In genomic region chr6:30437054-30437453, GRCm38 (mm10) we compare ENCODE assay signal across 20 mouse cellular contexts. TPM values are rescaled to one million over a fixed set of nuclear protein-coding genes. Genes with fewer than 3 reads are reported as not detected.
A peak's percentile ranks its signal among the peaks of the same experiment; 100 is the strongest.
DNase-seq lines count a peak whose midpoint lies in the region; ATAC-seq and TF ChIP-seq lines count a peak whose summit lies in the region.
"Had no signal": no experiment of that assay in that cellular context is flagged by ENCODE, and none has a peak within 500 bp of the region (broad histone marks: within the 10 kb centered on the region; RNA-seq: fewer than 3 reads in every experiment).

No protein-coding gene starts in this region.

- H3K4me1 ChIP-seq in intestine, embryonic 15.5 days (replicated peaks): no peaks in the 10 kb centered on the region
- H3K4me1 ChIP-seq in intestine, postnatal 0 days (replicated peaks; ENCODE audit: control insufficient read depth, insufficient read depth, low read length): no peaks in the 10 kb centered on the region
- H3K4me1 ChIP-seq in liver, embryonic 13.5 days (replicated peaks): no peaks in the 10 kb centered on the region
- 0 out of 2 replicates have a peak, but pooled peaks cover 7% of the 10 kb centered on the region for H3K4me1 ChIP-seq in liver, embryonic 12.5 days
- peaks cover 6% of the 10 kb centered on the region; the same call in 1 of the 2 replicates for H3K4me1 ChIP-seq in liver, postnatal 0 days (ENCODE audit: insufficient read depth)
- no peaks in the 10 kb centered on the region for H3K4me1 ChIP-seq in stomach, postnatal 0 days (replicated peaks; ENCODE audit: control insufficient read depth, insufficient read depth)
- H3K4me1 ChIP-seq: forebrain, embryonic 10.5 days had no signal

- no peak for TF ChIP-seq EP300 in liver, postnatal 0 days (IDR thresholded peaks at IDR 0.05; ENCODE audit: low read depth)
- TF ChIP-seq EP300 in stomach, postnatal 0 days (optimal IDR thresholded peaks at IDR 0.05): no peak

- no peak for DNase-seq in liver, embryonic 13.5 days
- no peak for DNase-seq in liver, postnatal 0 days
- DNase-seq in stomach, postnatal 0 days (ENCODE audit: low spot score): no peak
- no peak for DNase-seq in right cerebral cortex, postnatal 4 days
- DNase-seq: adrenal gland, postnatal 10 days; cerebellum, adult 11 months; cerebellum, adult 8-10 months; cerebellum, postnatal 14 days; embryo, embryonic 11 days; gastrocnemius, postnatal 36 days had no signal

- no peak overlapping the region for H3K4me2 ChIP-seq in intestine, embryonic 15.5 days (replicated peaks)
- no peak overlapping the region for H3K4me2 ChIP-seq in intestine, postnatal 0 days (replicated peaks; ENCODE audit: low read depth)
- H3K4me2 ChIP-seq in liver, embryonic 13.5 days: no peak overlapping the region
- no peak overlapping the region for H3K4me2 ChIP-seq in liver, embryonic 12.5 days
- H3K4me2 ChIP-seq in liver, postnatal 0 days (ENCODE audit: low read depth, low read length): no peak overlapping the region
- H3K4me2 ChIP-seq in stomach, postnatal 0 days (replicated peaks; ENCODE audit: low read depth): no peak overlapping the region
- H3K4me2 ChIP-seq: embryonic facial prominence, embryonic 15.5 days; heart, embryonic 11.5 days; heart, embryonic 15.5 days had no signal

- H3K9ac ChIP-seq in intestine, embryonic 15.5 days: no peak overlapping the region
- H3K9ac ChIP-seq in intestine, postnatal 0 days (ENCODE audit: low read depth, low read length): no peak overlapping the region
- no peak overlapping the region for H3K9ac ChIP-seq in liver, embryonic 13.5 days
- no peak overlapping the region for H3K9ac ChIP-seq in liver, embryonic 12.5 days
- H3K9ac ChIP-seq in liver, postnatal 0 days (replicated peaks): no peak overlapping the region
- no peak overlapping the region for H3K9ac ChIP-seq in stomach, postnatal 0 days (ENCODE audit: low read length)
- H3K9ac ChIP-seq: embryonic facial prominence, embryonic 15.5 days; heart, embryonic 15.5 days had no signal

- H3K27ac ChIP-seq in intestine, embryonic 15.5 days: peak overlapping the region; percentile 23; the same call in 1 of the 2 replicates
- H3K27ac ChIP-seq in intestine, postnatal 0 days (ENCODE audit: low read depth, low read length): no peak overlapping the region
- H3K27ac ChIP-seq in liver, embryonic 13.5 days: peak overlapping the region; percentile 35; the same call in 1 of the 2 replicates
- no peak overlapping the region for H3K27ac ChIP-seq in liver, embryonic 12.5 days
- 0 out of 2 replicates have a peak overlapping the region, but pooled peaks have one; percentile 63 for H3K27ac ChIP-seq in liver, postnatal 0 days (ENCODE audit: low read depth)
- H3K27ac ChIP-seq in stomach, postnatal 0 days (replicated peaks): no peak overlapping the region
- H3K27ac ChIP-seq: embryonic facial prominence, embryonic 15.5 days; forebrain, embryonic 10.5 days; heart, embryonic 15.5 days had no signal

- no peak for TF ChIP-seq CTCF in intestine, postnatal 0 days (IDR thresholded peaks at IDR 0.05; ENCODE audit: low read depth)
- TF ChIP-seq CTCF in liver, postnatal 0 days (IDR thresholded peaks at IDR 0.05; ENCODE audit: low read depth): no peak
- TF ChIP-seq CTCF in stomach, postnatal 0 days (IDR thresholded peaks at IDR 0.05; ENCODE audit: low read depth): no peak

- H3K9me3 ChIP-seq in intestine, embryonic 15.5 days: no peaks in the 10 kb centered on the region
- H3K9me3 ChIP-seq in intestine, postnatal 0 days (ENCODE audit: control insufficient read depth): no peaks in the 10 kb centered on the region
- no peaks in the 10 kb centered on the region for H3K9me3 ChIP-seq in liver, embryonic 13.5 days (replicated peaks)
- no peaks in the 10 kb centered on the region for H3K9me3 ChIP-seq in liver, embryonic 12.5 days (replicated peaks)
- H3K9me3 ChIP-seq in liver, postnatal 0 days (ENCODE audit: low read length): no peaks in the 10 kb centered on the region
- no peaks in the 10 kb centered on the region for H3K9me3 ChIP-seq in stomach, postnatal 0 days (ENCODE audit: control insufficient read depth, low read length)
- H3K9me3 ChIP-seq: embryonic facial prominence, embryonic 15.5 days; forebrain, embryonic 10.5 days; heart, embryonic 15.5 days had no signal

- H3K36me3 ChIP-seq in intestine, embryonic 15.5 days: peaks cover 4% of the 10 kb centered on the region; the same call in 1 of the 2 replicates
- peaks cover 11% of the 10 kb centered on the region; the same call in 1 of the 2 replicates for H3K36me3 ChIP-seq in intestine, postnatal 0 days (ENCODE audit: control insufficient read depth, insufficient read depth)
- peaks cover 20% of the 10 kb centered on the region for H3K36me3 ChIP-seq in liver, embryonic 13.5 days
- H3K36me3 ChIP-seq in liver, embryonic 12.5 days: peaks cover 30% of the 10 kb centered on the region
- H3K36me3 ChIP-seq in liver, postnatal 0 days (replicated peaks; ENCODE audit: insufficient read depth, low read length): peaks cover 6% of the 10 kb centered on the region
- H3K36me3 ChIP-seq in stomach, postnatal 0 days (ENCODE audit: control insufficient read depth, insufficient read depth, low read length): peaks cover 4% of the 10 kb centered on the region; the same call in 1 of the 2 replicates

- peak; percentile 43; the same call in 1 of the 2 replicates for ATAC-seq in intestine, embryonic 15.5 days
- no peak for ATAC-seq in intestine, postnatal 0 days
- ATAC-seq in liver, embryonic 13.5 days (ENCODE audit: low read depth): peak; percentile 48
- ATAC-seq in liver, embryonic 12.5 days: no peak
- peak; percentile 59 for ATAC-seq in liver, postnatal 0 days
- ATAC-seq in stomach, postnatal 0 days (ENCODE audit: low FRiP score, low TSS enrichment): peak; percentile 82
- no peak for ATAC-seq in megakaryocyte, adult 5-6 weeks (ENCODE audit: poor library complexity, severe bottlenecking)
- ATAC-seq: forebrain, embryonic 14.5 days had no signal

- WGBS in intestine, embryonic 15.5 days: 26% methylated on average over 3 of the region's 3 CpGs
- WGBS in intestine, postnatal 0 days: 23% methylated on average over 3 of the region's 3 CpGs
- WGBS in liver, embryonic 13.5 days (ENCODE audit: insufficient replicate concordance): 69% methylated on average over 3 of the region's 3 CpGs
- WGBS in liver, embryonic 12.5 days (ENCODE audit: insufficient replicate concordance): 69% methylated on average over 3 of the region's 3 CpGs
- 65% methylated on average over 3 of the region's 3 CpGs for WGBS in liver, postnatal 0 days (ENCODE audit: insufficient replicate concordance)
- 32% methylated on average over 3 of the region's 3 CpGs for WGBS in stomach, postnatal 0 days

- H3K27me3 ChIP-seq in intestine, embryonic 15.5 days (replicated peaks): no peaks in the 10 kb centered on the region
- H3K27me3 ChIP-seq in intestine, postnatal 0 days (replicated peaks; ENCODE audit: control insufficient read depth, insufficient read depth, low read length): no peaks in the 10 kb centered on the region
- no peaks in the 10 kb centered on the region for H3K27me3 ChIP-seq in liver, embryonic 13.5 days
- H3K27me3 ChIP-seq in liver, embryonic 12.5 days (replicated peaks): no peaks in the 10 kb centered on the region
- no peaks in the 10 kb centered on the region for H3K27me3 ChIP-seq in liver, postnatal 0 days (ENCODE audit: insufficient read depth, low read length)
- no peaks in the 10 kb centered on the region for H3K27me3 ChIP-seq in stomach, postnatal 0 days (ENCODE audit: control insufficient read depth, insufficient read depth, low read length)
- H3K27me3 ChIP-seq: embryonic facial prominence, embryonic 15.5 days; heart, embryonic 15.5 days had no signal

- no peak overlapping the region for H3K4me3 ChIP-seq in intestine, embryonic 15.5 days (replicated peaks)
- no peak overlapping the region for H3K4me3 ChIP-seq in intestine, postnatal 0 days (ENCODE audit: low read depth, low read length)
- H3K4me3 ChIP-seq in liver, embryonic 13.5 days (replicated peaks): no peak overlapping the region
- H3K4me3 ChIP-seq in liver, embryonic 12.5 days: no peak overlapping the region
- H3K4me3 ChIP-seq in liver, postnatal 0 days (ENCODE audit: low read depth, low read length): no peak overlapping the region
- H3K4me3 ChIP-seq in stomach, postnatal 0 days (ENCODE audit: low read depth, low read length): no peak overlapping the region
- H3K4me3 ChIP-seq: embryonic facial prominence, embryonic 15.5 days; erythroblast, embryonic 14.5 days; forebrain, embryonic 10.5 days; heart, embryonic 15.5 days had no signal

RNA-seq across cellular contexts. Expression of gene Klhdc10, which starts 35.4 kb away (rescaled TPM):
- polyA plus RNA-seq in intestine, embryonic 15.5 days (2015; fragmentation: Nextera tagmentation; extraction: Ambion mirVana): 14.5 and 15.2 TPM in 2 replicates
- 6.1 and 6.2 TPM in 2 replicates for polyA plus RNA-seq in intestine, postnatal 0 days (2015; fragmentation: Nextera tagmentation; extraction: Ambion mirVana)
- 8.2 and 9.4 TPM in 2 replicates for polyA plus RNA-seq in liver, embryonic 13.5 days (2015; fragmentation: Nextera tagmentation; extraction: Ambion mirVana)
- polyA plus RNA-seq in liver, embryonic 12.5 days (2016; fragmentation: Nextera tagmentation; extraction: Ambion mirVana): 18.8 and 20.1 TPM in 2 replicates
- polyA plus RNA-seq in liver, postnatal 0 days (2015; fragmentation: Nextera tagmentation; extraction: Ambion mirVana): 6.4 and 6.9 TPM in 2 replicates
- 6.0 and 6.3 TPM in 2 replicates for polyA plus RNA-seq in stomach, postnatal 0 days (2015; fragmentation: Nextera tagmentation; extraction: Ambion mirVana)
- 14.5 and 16.4 TPM in 2 replicates for total RNA-seq in megakaryocyte, adult 5-6 weeks (2015)
- total RNA-seq in megakaryocyte, adult 5-6 weeks (2017): 35.3 and 40.8 TPM in 2 replicates

RNA-seq across cellular contexts. Expression of gene Zc3hc1, which starts 46.2 kb away (rescaled TPM):
- polyA plus RNA-seq in intestine, embryonic 15.5 days (2015; fragmentation: Nextera tagmentation; extraction: Ambion mirVana): 42.9 and 44.5 TPM in 2 replicates
- polyA plus RNA-seq in intestine, postnatal 0 days (2015; fragmentation: Nextera tagmentation; extraction: Ambion mirVana): 14.9 and 15.1 TPM in 2 replicates
- polyA plus RNA-seq in liver, embryonic 13.5 days (2015; fragmentation: Nextera tagmentation; extraction: Ambion mirVana): 33.4 and 33.8 TPM in 2 replicates
- polyA plus RNA-seq in liver, embryonic 12.5 days (2016; fragmentation: Nextera tagmentation; extraction: Ambion mirVana): 40.8 and 41.9 TPM in 2 replicates
- 12.5 and 14.4 TPM in 2 replicates for polyA plus RNA-seq in liver, postnatal 0 days (2015; fragmentation: Nextera tagmentation; extraction: Ambion mirVana)
- polyA plus RNA-seq in stomach, postnatal 0 days (2015; fragmentation: Nextera tagmentation; extraction: Ambion mirVana): 16.4 TPM in 2 replicates
- total RNA-seq in megakaryocyte, adult 5-6 weeks (2015): 17.3 and 18.3 TPM in 2 replicates
- total RNA-seq in megakaryocyte, adult 5-6 weeks (2017): 21.5 and 24.8 TPM in 2 replicates

Comparison
In these comparisons a context has a peak if more than half of its experiments do, and no peak if none do; other contexts are left out.
1. ATAC-seq: peak in intestine, embryonic 15.5 days (single experiment), liver, embryonic 13.5 days (single experiment), liver, postnatal 0 days (single experiment) and stomach, postnatal 0 days (single experiment); none in intestine, postnatal 0 days (single experiment), liver, embryonic 12.5 days (single experiment) and megakaryocyte, adult 5-6 weeks (single experiment).
2. H3K27ac ChIP-seq: peak in intestine, embryonic 15.5 days (single experiment), liver, embryonic 13.5 days (single experiment) and liver, postnatal 0 days (single experiment); none in intestine, postnatal 0 days (single experiment), liver, embryonic 12.5 days (single experiment) and stomach, postnatal 0 days (single experiment).